Mouse (Mus musculus) spleen, adult 18-20 months (tissue): ENCODE measurements around the gene Clec4d.
"Not testable (repeated sequence)": the region's sequence is repeated elsewhere in the genome, so short reads cannot be mapped to it uniquely, and the experiment has no call there.

ENCODE experiments used
- DNase-seq, 2 experiments: peaks; one replicate each; pipeline ENCODE4 v3.0.0; 2022; ENCODE audit warnings: mixed read lengths in 2 of 2

Clec4d gene

DNA sequence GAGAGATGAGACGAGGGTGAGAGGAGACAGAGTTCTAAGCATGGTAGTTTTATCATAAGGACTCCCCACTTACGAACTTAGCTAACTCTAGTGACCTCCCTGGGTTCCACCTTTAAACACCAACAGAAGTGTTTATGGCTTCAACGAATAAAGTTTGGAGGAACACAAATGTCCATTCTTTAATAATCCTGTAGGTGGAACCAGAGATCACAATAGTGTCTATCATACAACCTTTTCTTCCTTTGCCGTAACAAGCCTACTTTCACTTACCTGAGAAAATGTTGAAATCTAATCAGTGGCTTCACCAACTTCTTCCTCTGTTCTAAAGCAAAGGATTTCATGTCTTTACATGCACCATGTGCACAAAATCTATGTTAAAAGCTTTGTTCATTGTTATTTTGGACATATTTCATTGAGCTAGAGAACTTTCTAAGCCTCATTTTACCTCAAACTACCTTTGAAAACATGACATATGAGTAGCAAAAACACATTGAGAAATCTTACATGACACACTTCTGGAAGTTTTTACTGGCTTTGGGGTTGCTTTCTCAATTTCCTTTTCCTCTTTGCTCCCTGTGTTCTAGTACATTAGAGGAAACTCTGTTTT is at the start of gene Clec4d:
Clec4d (plus strand) TSS at position 557 of the 607 bp plus-strand sequence.
- no peak for DNase-seq

DNA sequence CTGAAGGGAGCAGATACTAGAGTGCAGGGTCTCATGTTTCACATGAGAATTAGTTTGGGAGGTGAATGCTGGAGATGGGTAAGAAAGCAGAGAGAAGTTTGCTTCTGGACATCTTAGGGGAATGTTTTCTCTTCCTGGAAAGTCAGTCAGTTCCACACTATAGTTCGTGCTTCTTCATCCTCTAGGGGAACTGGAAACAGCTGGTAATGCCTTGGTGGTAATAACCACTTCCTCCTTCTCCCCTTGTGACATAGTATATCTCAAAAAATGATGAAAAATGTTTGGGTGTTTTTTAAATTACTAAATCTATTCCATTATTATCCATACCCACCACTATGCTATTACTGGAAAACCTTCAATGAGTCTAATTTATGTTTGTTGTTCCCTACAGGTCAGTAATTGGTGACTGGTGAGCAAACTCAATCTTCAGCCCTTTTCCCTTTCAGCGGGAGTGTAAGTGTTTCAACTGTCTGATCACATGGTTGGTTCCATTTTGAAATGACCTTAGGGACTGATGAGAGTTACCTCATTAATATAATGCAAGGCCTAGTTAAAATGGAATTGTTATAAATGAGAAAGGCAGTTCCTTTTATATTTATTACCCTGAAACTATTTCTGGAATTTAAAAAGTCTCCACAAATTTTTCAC is 34.3 kb upstream of the Clec4d start:
- DNase-seq = no peak

DNA sequence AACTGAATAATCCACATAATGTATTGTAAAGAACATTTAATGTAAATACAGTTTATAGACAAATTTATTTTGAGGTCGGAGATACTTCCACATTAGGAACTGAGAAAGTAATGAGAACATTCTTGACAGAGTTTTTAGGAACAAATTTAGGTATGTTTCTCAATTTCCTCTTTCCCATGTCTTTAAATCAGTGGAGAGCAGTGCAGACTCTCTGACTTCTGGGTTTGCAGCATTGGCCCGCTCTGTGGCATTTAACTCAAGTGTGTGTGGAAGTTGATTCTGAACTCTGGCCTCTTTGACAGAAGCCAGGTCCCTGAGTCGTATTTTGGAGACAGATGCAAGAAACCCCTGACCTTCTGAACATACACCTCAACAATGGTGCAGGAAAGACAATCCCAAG is 32.3 kb upstream of the Clec4d start, which contains the start of gene Clec4n:
Clec4n (plus strand) TSS at position 200 of the 400 bp plus-strand sequence.
- no peak for DNase-seq

DNA sequence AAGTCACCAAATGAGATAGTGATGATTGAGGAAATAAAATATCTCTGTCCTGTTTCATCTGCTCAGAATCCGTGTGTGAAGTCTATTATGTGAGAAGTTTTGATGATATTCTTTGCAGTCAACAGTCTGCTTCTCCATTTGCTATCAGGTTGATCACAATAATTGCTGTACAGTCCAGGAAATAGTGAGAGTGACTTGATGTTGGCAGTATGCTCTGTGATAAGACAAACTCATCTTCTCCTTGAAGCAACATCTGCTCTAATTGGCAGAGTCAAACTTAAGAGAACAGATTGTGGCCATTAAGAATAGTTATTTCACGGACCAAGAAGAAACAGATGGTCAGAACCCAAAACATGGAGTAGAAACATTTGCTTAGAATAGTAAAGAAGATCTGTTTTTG is 30.8 kb upstream of the Clec4d start:
- DNase-seq = no peak

DNA sequence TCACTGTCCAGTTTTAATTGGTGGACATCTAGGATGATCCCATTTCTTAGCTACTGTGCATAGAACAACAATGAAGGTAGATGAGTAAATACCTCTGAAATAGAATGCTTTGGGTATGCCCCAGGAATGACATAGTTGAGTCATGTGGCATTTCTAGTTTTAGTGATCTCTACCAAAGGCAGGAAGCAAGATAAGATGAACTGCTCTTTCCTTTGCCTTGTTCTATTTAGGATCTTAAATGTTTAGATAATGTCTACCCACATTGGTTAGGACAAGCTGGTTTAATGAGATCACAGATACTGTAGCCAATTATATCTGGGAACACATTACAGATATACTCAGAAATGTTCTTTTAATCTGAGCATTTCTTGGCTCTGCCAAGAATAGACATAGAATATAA is 24.3 kb upstream of the Clec4d start:
- DNase-seq = no peak

DNA sequence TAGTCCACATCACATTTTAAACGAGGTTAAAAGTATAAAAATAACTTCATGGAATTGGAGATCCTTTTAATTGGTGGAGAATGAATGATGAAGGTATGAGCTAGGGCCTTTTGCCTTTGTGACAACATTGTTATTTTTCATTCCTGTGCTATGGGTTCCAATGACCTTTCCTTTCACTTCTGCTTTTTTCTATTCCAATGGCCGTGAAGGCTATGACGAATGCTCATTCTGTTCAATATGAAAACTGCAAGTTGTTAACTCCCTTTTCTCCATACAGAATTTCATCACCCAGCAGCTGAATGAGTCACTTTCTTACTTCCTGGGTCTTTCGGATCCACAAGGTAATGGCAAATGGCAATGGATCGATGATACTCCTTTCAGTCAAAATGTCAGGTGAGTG is 17.7 kb upstream of the Clec4d start:
- no peak for DNase-seq

DNA sequence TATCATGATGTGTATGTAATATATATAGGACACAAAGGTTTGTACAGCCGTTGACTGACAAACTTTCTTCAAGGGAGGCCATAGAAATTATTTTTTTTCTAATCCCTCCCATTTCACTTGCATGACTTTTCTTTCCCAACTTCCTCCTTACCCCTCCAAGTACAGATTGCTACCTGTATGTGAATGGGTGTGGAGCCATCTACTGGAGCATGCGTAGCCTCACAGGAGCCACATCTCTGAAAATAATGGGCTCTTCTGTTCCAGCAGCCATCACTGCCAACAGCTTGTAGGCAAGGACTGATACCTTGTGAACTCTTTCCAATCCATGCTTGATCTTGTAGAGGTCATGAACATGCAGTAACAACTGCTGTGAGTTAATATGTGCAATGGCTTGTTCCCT is 13.0 kb upstream of the Clec4d start:
- DNase-seq = not testable (repeated sequence)

DNA sequence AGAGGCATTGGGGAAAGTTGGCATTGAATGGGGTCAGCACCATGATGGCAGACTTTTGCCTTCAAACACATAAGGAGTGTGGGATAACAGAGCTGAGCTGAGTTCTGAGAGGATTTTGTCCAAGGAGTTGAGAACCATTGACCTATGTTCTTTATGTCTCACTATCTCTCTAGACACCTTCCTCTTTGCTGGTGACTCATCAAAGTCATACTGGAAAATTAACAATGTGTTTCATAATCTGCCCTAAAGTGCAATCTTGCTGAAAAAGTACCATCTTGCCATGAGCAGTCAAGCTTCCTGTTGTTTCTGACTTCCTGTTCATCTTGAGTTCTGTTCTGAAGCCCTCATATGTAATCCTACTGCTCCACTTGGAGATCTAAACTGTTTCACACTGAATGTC is 9.2 kb upstream of the Clec4d start:
- no peak for DNase-seq

DNA sequence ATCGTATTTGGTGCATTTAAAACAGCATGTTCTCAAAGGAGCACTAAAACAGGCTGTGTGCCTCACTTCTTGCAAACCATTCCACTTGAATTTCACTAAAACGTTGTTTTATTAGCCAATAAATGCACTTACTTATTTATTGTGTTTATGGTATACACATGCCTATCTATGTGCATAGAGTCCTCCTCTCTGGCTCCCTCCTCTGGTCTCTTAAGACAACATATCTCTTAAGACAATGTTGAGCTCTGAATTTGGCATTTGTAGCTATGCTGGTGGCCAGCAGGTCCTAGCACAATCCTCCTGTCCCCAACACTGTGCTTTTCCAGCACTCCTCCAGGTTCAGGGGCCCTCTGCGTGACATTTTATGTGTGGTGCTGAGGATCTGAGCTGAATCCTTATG is 3.0 kb upstream of the Clec4d start:
- no peak for DNase-seq

DNA sequence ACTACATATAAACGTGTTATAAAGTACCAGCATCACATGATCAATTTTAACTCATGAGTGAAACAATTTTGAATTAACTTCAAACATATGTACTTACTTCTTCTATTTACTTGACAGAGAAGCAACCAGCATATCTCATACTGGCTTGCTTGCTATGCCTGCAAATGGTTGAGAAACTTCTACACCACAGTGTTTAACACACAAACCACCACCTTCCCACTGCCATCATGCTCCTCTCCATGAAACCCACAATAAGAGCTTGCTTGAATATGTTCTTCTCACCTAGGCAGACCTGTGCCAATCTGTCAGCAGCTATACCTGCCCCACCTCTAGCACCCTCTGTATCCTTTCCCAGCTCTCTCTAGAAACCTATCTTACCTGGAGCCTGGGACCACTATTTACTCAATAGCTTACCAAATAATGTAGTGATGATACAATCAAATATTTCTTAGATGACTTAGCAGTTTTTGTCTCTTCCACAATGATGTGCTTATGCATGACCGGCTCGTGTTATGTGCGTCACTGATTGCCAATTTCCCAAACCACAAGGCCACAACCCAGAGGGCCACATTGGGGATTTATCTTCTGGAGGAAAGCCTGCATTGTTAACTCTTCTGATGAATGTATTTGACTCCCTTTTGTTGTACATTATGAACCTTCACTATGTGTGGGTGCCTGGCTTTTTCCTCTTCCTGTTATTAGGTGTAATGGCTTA is 1.9 kb upstream of the Clec4d start:
- DNase-seq = no peak

DNA sequence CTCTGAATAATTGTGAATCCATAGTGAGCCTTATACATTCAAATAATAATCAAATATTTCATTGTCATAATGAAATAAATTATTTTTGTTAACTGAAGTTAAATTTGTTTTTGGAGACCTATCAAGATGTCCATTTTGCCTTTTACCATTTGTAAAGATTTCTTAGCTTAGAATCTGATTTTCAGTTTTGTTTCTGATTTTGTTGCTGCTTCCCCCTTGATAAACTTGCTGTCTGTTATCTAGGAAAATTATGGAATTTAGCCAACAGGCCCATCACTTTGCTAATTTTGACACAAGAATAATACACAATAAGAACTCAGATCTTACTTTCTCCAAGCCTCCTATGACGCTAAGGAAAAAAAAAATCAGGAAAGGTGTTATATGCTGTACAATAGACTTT is 1.0 kb upstream of the Clec4d start:
- no peak for DNase-seq

DNA sequence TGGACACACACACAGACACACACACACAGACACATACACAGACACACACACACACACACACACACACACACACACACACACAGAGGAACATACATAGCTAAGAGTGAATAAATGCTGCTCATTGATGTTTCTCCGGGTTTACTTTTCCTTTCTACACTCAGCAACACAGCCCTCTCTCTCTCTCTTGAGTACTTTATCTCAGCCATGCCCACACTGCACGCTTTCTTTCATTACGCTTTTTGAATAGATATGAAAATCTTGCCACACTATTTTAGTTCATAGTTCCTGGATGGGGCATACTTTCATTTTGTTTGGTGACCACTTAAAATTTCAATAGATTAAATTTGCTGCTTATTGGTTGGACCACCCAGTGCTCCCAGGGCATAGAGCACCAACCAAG is 2.3 kb downstream of the Clec4d start:
- DNase-seq = no peak

DNA sequence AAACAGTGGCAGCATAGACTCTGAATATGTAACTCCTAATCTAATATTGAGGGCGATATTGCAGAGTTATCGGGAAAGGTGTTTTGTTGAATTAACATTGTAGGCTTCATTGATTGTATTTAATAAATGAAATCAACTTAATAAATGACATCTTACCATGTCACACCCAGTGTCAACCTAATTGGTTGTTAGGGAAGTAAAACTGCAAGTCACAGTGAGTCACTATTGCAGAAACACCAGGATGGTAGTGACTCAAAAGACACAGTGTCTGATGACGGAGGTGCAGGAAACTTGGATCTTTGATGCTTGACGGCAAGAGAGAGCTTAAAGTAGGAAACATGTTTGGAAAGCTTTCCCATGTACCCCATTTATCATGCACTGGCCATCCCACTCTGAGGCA is 3.9 kb downstream of the Clec4d start:
- no peak for DNase-seq

DNA sequence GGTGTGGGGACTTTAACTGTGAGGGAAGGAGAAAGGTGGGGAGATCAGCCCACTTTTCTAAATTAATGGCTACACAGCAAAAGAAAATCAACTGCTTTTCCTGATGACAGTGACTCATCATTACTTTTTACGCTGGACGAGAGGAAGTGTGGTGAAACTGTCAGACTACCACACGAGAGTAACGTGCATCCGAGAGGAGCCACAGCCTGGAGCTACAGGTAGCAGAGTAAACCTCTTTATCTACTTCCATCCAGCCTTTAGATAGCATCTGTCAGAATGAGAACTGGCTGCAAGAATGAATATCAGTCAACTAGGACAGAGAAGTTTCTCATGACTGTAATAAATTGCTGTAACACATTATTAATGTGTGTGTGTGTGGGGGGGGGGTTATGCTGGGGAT is 5.0 kb downstream of the Clec4d start:
- DNase-seq = no peak

DNA sequence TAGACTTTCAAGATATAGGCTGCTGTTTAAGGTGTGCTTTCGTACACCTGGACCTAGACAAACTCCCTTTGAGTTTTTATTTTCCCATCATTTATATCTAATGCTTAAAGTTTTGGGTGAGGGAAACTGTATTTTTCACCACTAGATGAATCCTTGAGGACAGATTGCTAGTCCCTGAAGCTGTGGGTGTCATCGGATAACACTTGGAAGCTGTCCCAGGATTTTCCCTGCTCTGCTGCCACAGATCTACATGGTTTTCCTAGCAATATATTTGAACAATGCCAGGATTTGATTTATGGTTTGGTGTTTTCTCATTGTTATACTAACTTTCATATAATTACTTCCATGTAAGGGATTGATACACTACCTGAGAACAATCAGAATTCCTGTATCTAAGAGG is 17.5 kb downstream of the Clec4d start:
- DNase-seq = no peak

DNA sequence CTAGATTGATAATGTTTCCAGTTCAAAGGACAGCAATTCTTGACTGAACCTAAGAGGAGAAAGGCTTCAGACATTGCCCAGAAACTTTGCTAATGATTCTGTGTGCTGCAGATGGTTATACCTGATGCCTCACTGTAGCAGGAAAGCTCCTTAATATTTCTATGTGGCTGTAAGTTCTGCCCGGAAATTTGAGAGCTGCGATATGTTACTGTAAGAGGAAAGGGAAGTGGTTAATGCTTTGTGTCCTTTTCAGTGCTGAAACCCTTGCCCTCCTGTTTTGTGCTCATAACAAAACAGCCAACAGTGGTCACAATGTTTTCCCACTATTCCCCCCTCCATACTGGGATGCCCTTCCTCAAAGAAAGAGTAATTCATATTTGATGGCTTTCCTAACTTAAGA is 24.4 kb downstream of the Clec4d start:
- no peak for DNase-seq

DNA sequence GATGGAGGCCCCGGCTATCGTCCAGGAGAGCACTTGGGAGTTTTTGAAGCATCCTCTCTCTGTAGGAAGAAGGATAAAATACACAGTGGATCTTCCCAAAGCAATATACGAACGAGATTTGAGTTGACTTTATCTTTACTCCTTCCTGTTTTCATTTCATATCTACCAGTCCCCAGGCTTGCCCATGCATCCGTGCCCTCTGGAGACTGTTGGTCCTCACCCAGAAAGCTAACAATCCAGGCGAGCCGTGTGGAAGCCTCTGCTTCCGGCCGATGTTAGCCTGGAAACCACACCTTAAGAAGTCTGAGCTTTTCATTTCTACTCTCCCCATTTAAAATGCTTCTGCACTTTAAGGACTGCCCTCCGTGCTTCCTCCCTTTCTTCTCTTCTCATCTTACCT is 27.0 kb downstream of the Clec4d start:
- DNase-seq = no peak

DNA sequence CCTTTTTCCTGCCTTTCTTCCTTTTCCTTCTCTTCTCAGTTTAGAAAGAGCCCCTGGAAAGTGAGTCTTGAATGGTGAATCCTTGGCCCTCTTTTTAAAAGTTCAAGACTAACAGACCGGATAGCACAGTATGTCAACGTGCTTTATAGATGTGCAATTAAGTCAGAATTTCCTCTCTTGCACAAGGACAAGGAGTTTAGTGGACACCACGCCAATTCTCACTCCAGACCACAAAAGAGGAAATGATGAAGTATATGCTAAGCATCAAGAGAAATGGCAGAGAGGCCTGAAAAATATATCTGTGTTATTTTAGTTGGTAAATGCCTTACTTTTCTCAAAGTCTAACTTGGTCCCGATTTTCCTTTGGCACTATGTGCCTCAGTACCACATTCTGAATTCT is 27.8 kb downstream of the Clec4d start, which contains the start of gene Clec4e:
Clec4e (minus strand) TSS at position 118 of the 400 bp plus-strand sequence.
- DNase-seq = no peak

DNA sequence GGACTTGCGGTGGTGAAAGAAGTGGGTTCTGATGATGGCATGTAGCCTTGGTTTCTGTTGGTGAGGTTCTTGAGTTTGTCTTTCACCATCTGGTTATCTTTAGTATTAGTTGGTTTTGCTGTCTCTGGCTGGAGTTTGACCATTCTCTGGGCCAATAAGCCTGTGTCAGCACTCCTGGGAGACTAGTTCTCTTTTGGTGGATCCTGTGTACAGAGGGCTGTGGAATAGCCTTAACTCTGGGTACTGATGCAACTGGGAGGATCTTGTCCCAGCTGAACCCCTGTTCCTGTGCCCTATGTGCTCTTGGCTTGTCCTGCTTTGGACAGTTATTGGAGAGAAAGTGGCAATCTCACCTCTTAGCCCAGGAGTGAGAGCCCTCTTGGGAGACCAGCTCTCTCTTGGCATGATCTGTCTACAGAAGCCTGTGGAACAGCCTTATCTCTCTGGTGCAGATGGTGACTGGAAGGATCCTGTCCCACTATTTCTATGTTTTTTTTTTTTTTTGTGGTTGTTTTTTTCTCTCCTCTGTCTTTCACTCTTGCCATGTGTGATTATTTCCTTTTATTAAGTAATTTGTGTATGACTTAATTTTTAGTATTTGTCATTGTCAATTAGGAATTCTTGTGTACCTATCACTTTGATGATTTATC is 31.0 kb downstream of the Clec4d start:
- DNase-seq = no peak

DNA sequence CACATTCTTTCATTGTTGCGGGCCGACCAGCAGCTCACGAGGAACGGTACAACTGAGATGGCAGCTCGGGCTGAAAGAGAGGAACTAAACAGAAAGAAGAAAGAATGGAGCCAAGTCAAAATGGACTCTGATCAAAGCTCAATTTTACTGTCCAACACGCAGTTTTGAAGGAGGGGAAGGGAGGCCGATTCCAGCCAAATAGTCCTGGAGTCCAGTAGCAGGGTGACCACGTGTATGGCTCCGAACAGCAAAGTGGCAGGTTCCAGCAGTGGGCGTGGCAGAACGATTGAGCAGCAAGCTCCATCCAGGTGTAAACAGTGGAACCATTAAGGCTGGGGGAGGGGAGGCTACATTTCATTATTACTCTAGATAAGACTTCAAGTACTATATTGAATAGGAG is 31.6 kb downstream of the Clec4d start:
- DNase-seq = not testable (repeated sequence)

DNA sequence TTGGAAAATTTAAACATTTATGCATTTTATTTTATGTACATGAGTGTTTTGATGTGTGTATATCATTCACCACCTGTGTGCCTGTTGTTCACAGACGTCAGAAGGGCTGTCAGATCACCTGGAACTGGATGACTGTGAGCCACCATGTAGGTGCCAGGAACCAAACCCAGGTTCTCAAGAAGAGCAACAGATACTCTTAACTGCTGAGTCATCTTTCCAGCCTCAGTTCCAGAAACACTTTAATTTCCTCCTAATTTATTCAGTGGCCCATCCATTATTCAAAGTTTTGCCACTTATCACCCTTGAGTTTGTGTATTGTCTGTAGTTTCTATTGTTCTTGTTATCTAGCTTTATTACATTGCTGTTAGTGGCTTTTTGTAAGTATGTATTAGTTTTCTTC is 34.8 kb downstream of the Clec4d start:
- no peak for DNase-seq

DNA sequence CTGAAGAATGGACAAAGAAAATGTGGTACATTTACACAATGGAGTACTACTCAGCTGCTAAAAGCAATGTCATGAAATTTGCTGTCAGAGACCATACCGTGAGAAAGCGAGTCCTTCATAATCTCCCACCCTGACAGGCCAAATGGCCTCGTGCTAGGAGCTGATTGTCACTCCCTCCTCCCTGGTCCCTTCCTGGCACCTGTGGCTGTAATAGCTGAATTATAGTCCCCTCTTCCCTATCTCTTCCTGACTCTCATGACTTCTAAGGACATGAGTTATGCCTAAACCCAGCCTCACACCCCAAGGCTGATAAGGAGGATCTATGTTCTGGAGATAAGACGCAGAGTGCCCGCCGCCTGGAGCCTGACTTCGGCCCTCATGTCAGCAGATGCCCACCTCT is 44.4 kb downstream of the Clec4d start:
- not testable (repeated sequence) for DNase-seq

DNA sequence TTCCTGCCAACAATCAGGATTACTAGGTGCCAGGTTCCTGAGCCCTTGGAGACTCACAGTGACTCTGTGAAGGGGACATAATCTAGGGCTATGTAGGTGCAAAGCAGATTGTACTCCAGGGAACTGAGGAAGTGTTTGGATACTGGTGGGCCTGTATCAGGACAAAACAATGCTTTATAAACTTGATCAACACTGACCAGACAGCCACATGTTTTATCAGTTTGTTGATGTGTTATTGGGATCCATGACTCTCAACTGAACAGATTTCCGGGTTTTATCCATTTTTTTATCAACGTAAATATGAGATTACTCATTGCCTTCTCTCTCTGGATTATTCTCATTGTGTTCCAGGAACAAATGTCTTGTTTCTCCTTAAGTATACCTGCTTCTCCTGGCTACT is 46.1 kb downstream of the Clec4d start, which contains the start of gene Vmn2r19:
Vmn2r19 (plus strand) TSS at position 301 of the 400 bp plus-strand sequence.
- no peak for DNase-seq
